Mouse (Mus musculus) adipose tissue, adult 10 weeks (tissue): ENCODE data around the gene Kcnn4. TPM values are rescaled to one million over a fixed set of nuclear protein-coding genes. Genes with fewer than 3 reads are reported as not detected.

Experiments used
- polyA plus RNA-seq: library from polyadenylated mRNA; stranded (reverse); fragments of 350-450 nt; fragmentation: Illumina TruSeq; extraction: RNeasy Lipid Tissue Mini Kit (QIAGEN cat#74804); gene quantifications from one replicate; pipeline ENCODE4 v1.2.3, GENCODE M21; 2014; ENCODE audit warnings: low read depth, low replicate concordance

Gene Kcnn4
- polyA plus RNA-seq, result 6.2 TPM

GRCm38 (mm10) chr7:24369731-24370541 lies at the start of gene Kcnn4:
TSS of gene Kcnn4 (plus strand) at chr7:24370263.

GRCm38 (mm10) chr7:24333304-24333986 lies 36.6 kb upstream of the Kcnn4 start, which contains the start of gene Tescl:
TSS of gene Tescl (minus strand) at chr7:24333936.

GRCm38 (mm10) chr7:24348896-24349295 lies 21.2 kb upstream of the Kcnn4 start, which contains the start of gene Lypd5:
TSS of gene Lypd5 (plus strand) at chr7:24349196.

GRCm38 (mm10) chr7:24399256-24400081 lies 29.4 kb downstream of the Kcnn4 start, which contains the start of gene Smg9:
TSS of gene Smg9 (plus strand) at chr7:24399619.

Other genes with a start within 250 kb of the Kcnn4 start
- 6.9 TPM for gene Zfp235, start 236.1 kb upstream of the Kcnn4 start, polyA plus RNA-seq
- gene Zfp114, start 195.2 kb upstream of the Kcnn4 start, polyA plus RNA-seq, result 0.34 TPM
- gene Zfp111, start 158.8 kb upstream of the Kcnn4 start, polyA plus RNA-seq, result 5.2 TPM
- gene Zfp109, start 132.7 kb upstream of the Kcnn4 start, polyA plus RNA-seq, result 1.8 TPM
- gene Zfp108, start 115.5 kb upstream of the Kcnn4 start, polyA plus RNA-seq, result 2.3 TPM
- gene Zfp93, start 99.8 kb upstream of the Kcnn4 start, polyA plus RNA-seq, result 4.3 TPM
- gene Zfp61, start 69.0 kb upstream of the Kcnn4 start, polyA plus RNA-seq, result 12.2 TPM
- 6.8 TPM for gene Zfp94, start 53.6 kb upstream of the Kcnn4 start, polyA plus RNA-seq
- gene Tescl, start 36.3 kb upstream of the Kcnn4 start, polyA plus RNA-seq, result 3.5 TPM
- gene Lypd5, start 21.1 kb upstream of the Kcnn4 start, polyA plus RNA-seq, result not detected
- 26.5 TPM for gene Smg9, start 29.4 kb downstream of the Kcnn4 start, polyA plus RNA-seq
- gene Irgc1, start 82.0 kb downstream of the Kcnn4 start, polyA plus RNA-seq, result 18.3 TPM
- 6.9 TPM for gene Plaur, start 92.2 kb downstream of the Kcnn4 start, polyA plus RNA-seq
- 5.4 TPM for gene Cadm4, start 111.8 kb downstream of the Kcnn4 start, polyA plus RNA-seq
- gene Zfp428, start 136.7 kb downstream of the Kcnn4 start, polyA plus RNA-seq, result 3.0 TPM
- gene AC161166.1, start 142.2 kb downstream of the Kcnn4 start, polyA plus RNA-seq, result 3.2 TPM
- 13.2 TPM for gene Irgq, start 160.4 kb downstream of the Kcnn4 start, polyA plus RNA-seq
- not detected for gene Pinlyp, start 175.9 kb downstream of the Kcnn4 start, polyA plus RNA-seq
- gene Xrcc1, start 176.0 kb downstream of the Kcnn4 start, polyA plus RNA-seq, result 31.9 TPM
- 7.0 TPM for gene Ethe1, start 217.3 kb downstream of the Kcnn4 start, polyA plus RNA-seq
- 0.17 TPM for gene Zfp575, start 217.4 kb downstream of the Kcnn4 start, polyA plus RNA-seq
- 4.5 TPM for gene Phldb3, start 240.5 kb downstream of the Kcnn4 start, polyA plus RNA-seq